26 mouse cellular contexts compared by ENCODE assay signal in genomic region chr10:96550266-96550665, GRCm38 (mm10).
DNase-seq lines count a peak whose midpoint lies in the region; ATAC-seq and TF ChIP-seq lines count a peak whose summit lies in the region.
"Had no signal": no experiment of that assay in that cellular context is flagged by ENCODE, and none has a peak within 500 bp of the region (broad histone marks: within the 10 kb centered on the region; RNA-seq: fewer than 3 reads in every experiment).

No protein-coding gene starts in this region.

- no peaks in the 10 kb centered on the region for H3K27me3 ChIP-seq in intestine, embryonic 15.5 days (replicated peaks)
- H3K27me3 ChIP-seq in intestine, postnatal 0 days (replicated peaks; ENCODE audit: control insufficient read depth, insufficient read depth, low read length): no peaks in the 10 kb centered on the region
- H3K27me3 ChIP-seq: forebrain, embryonic 12.5 days; heart, embryonic 15.5 days; hindbrain, embryonic 12.5 days; kidney, embryonic 15.5 days; stomach, embryonic 15.5 days had no signal

- TF ChIP-seq CTCF in gastrocnemius, adult 2 months (IDR thresholded peaks at IDR 0.05): no peak
- no peak for TF ChIP-seq CTCF in intestine, postnatal 0 days (IDR thresholded peaks at IDR 0.05; ENCODE audit: low read depth)
- no peak for TF ChIP-seq CTCF in bone marrow macrophage, adult 2 months (IDR thresholded peaks at IDR 0.05; ENCODE audit: low read depth, low read length)
- TF ChIP-seq CTCF in olfactory bulb, adult 2 months (IDR thresholded peaks at IDR 0.05; ENCODE audit: insufficient read depth, low read depth, low read length): no peak

- H3K36me3 ChIP-seq in intestine, embryonic 15.5 days: no peaks in the 10 kb centered on the region
- no peaks in the 10 kb centered on the region for H3K36me3 ChIP-seq in intestine, postnatal 0 days (ENCODE audit: control insufficient read depth, insufficient read depth)
- H3K36me3 ChIP-seq: embryonic facial prominence, embryonic 10.5 days; forebrain, embryonic 12.5 days; heart, embryonic 15.5 days; hindbrain, embryonic 12.5 days; kidney, embryonic 15.5 days; limb, embryonic 12.5 days; midbrain, embryonic 10.5 days; stomach, embryonic 15.5 days had no signal

- ATAC-seq in intestine, embryonic 15.5 days: peak; percentile 39; the same call in 1 of the 2 replicates
- no peak for ATAC-seq in intestine, postnatal 0 days

- H3K4me1 ChIP-seq in intestine, embryonic 15.5 days (replicated peaks): 0 out of 2 replicates have a peak, but pooled peaks cover 5% of the 10 kb centered on the region
- H3K4me1 ChIP-seq in intestine, postnatal 0 days (replicated peaks; ENCODE audit: control insufficient read depth, insufficient read depth, low read length): 0 out of 2 replicates have a peak, but pooled peaks cover 2% of the 10 kb centered on the region
- peaks cover 18% of the 10 kb centered on the region for H3K4me1 ChIP-seq in bone marrow macrophage, adult 2 months (ENCODE audit: control insufficient read depth, insufficient read depth, low read length)
- H3K4me1 ChIP-seq in olfactory bulb, adult 2 months (ENCODE audit: control insufficient read depth, insufficient read depth, low read length): peaks cover 5% of the 10 kb centered on the region
- H3K4me1 ChIP-seq: hindbrain, embryonic 12.5 days; midbrain, embryonic 10.5 days; stomach, embryonic 15.5 days had no signal

- no peaks in the 10 kb centered on the region for H3K9me3 ChIP-seq in intestine, embryonic 15.5 days
- H3K9me3 ChIP-seq in intestine, postnatal 0 days (ENCODE audit: control insufficient read depth): no peaks in the 10 kb centered on the region
- H3K9me3 ChIP-seq: embryonic facial prominence, embryonic 10.5 days; forebrain, embryonic 12.5 days; heart, embryonic 15.5 days; hindbrain, embryonic 12.5 days; kidney, embryonic 15.5 days; limb, embryonic 12.5 days; midbrain, embryonic 10.5 days; stomach, embryonic 15.5 days had no signal

- intact Hi-C loops in gastrocnemius, adult 2 months (cut with DNase I): no loop called here

- H3K27ac ChIP-seq in gastrocnemius, adult 2 months: peak overlapping the region; percentile 38
- H3K27ac ChIP-seq in intestine, embryonic 15.5 days: no peak overlapping the region
- no peak overlapping the region for H3K27ac ChIP-seq in intestine, postnatal 0 days (ENCODE audit: low read depth, low read length)
- peak overlapping the region; percentile 67 for H3K27ac ChIP-seq in bone marrow macrophage, adult 2 months (ENCODE audit: insufficient read depth, low read depth, low read length)
- peak overlapping the region; percentile 46; the same call in 1 of the 2 replicates for H3K27ac ChIP-seq in olfactory bulb, adult 2 months (ENCODE audit: insufficient read depth, low read depth, low read length)
- H3K27ac ChIP-seq: embryonic facial prominence, embryonic 10.5 days; forebrain, embryonic 12.5 days; heart, embryonic 15.5 days; hindbrain, embryonic 12.5 days; kidney, embryonic 15.5 days; limb, embryonic 12.5 days; liver, embryonic 14.5 days; midbrain, embryonic 10.5 days; stomach, embryonic 15.5 days had no signal

- 65% methylated on average over 4 of the region's 4 CpGs for WGBS in intestine, embryonic 15.5 days
- 61% methylated on average over 4 of the region's 4 CpGs for WGBS in intestine, postnatal 0 days
- WGBS in olfactory bulb, adult 2 months: 57% methylated on average over 4 of the region's 4 CpGs

- no peak overlapping the region for H3K9ac ChIP-seq in intestine, embryonic 15.5 days
- H3K9ac ChIP-seq in intestine, postnatal 0 days (ENCODE audit: low read depth, low read length): no peak overlapping the region
- H3K9ac ChIP-seq: forebrain, embryonic 12.5 days; heart, embryonic 15.5 days; hindbrain, embryonic 12.5 days; kidney, embryonic 15.5 days; limb, embryonic 12.5 days; liver, embryonic 14.5 days; stomach, embryonic 15.5 days had no signal

- DNase-seq in gastrocnemius, adult 2 months: no peak
- DNase-seq in gastrocnemius, adult 8-10 months (ENCODE audit: low spot score in 2 of 2): no peak
- DNase-seq in layer of hippocampus, adult 18-20 months (ENCODE audit: low spot score in 2 of 2): no peak
- no peak for DNase-seq in cerebellum, adult 18-20 months
- DNase-seq: adrenal gland, postnatal 14 days; B cell, adult 2 months; cerebellum, adult 2 months; cerebellum, postnatal 36 days; gastrocnemius, postnatal 10 days; kidney, postnatal 4 days; retina, postnatal 1 day; thymus, adult 18-20 months; thymus, postnatal 4 days had no signal

- no peak for TF ChIP-seq POLR2A in bone marrow macrophage, adult 2 months (IDR thresholded peaks at IDR 0.05; ENCODE audit: borderline replicate concordance, low read depth, low read length)
- no peak for TF ChIP-seq POLR2A in olfactory bulb, adult 2 months (IDR thresholded peaks at IDR 0.05; ENCODE audit: insufficient read depth, low read depth, low read length)

- H3K4me3 ChIP-seq in gastrocnemius, adult 2 months: no peak overlapping the region
- H3K4me3 ChIP-seq in intestine, embryonic 15.5 days (replicated peaks): no peak overlapping the region
- H3K4me3 ChIP-seq in intestine, postnatal 0 days (ENCODE audit: low read depth, low read length): no peak overlapping the region
- no peak overlapping the region for H3K4me3 ChIP-seq in bone marrow macrophage, adult 2 months (ENCODE audit: insufficient read depth, low read length)
- no peak overlapping the region for H3K4me3 ChIP-seq in olfactory bulb, adult 2 months (ENCODE audit: insufficient read depth, low read depth, low read length)
- H3K4me3 ChIP-seq: embryonic facial prominence, embryonic 10.5 days; forebrain, embryonic 12.5 days; heart, embryonic 15.5 days; hindbrain, embryonic 12.5 days; kidney, embryonic 15.5 days; limb, embryonic 12.5 days; midbrain, embryonic 10.5 days; stomach, embryonic 15.5 days had no signal

- no peak overlapping the region for H3K4me2 ChIP-seq in intestine, embryonic 15.5 days (replicated peaks)
- no peak overlapping the region for H3K4me2 ChIP-seq in intestine, postnatal 0 days (replicated peaks; ENCODE audit: low read depth)
- H3K4me2 ChIP-seq: forebrain, embryonic 12.5 days; heart, embryonic 15.5 days; hindbrain, embryonic 12.5 days; kidney, embryonic 15.5 days; limb, embryonic 12.5 days; stomach, embryonic 15.5 days had no signal

Comparison
In these comparisons a context has a peak if more than half of its experiments do, and no peak if none do; other contexts are left out.
1. H3K27ac ChIP-seq: peak in gastrocnemius, adult 2 months (single experiment), bone marrow macrophage, adult 2 months (single experiment) and olfactory bulb, adult 2 months (single experiment); none in intestine, embryonic 15.5 days (single experiment) and intestine, postnatal 0 days (single experiment).